Mouse (Mus musculus) myocyte (in vitro differentiated cells): ENCODE data around the gene Gm45785. TPM values are rescaled to one million over a fixed set of nuclear protein-coding genes. Genes with fewer than 3 reads are reported as not detected.

Experiments
- H3K27me3 ChIP-seq: one replicate; pipeline ENCODE4 v1.6.1; 2011; ENCODE audit not compliant: control insufficient read depth, insufficient read depth, insufficient read length
- H3K36me3 ChIP-seq: one replicate; pipeline ENCODE4 v1.6.1; 2011; ENCODE audit not compliant: control insufficient read depth, insufficient read depth
- H3K4me2 ChIP-seq: one replicate; pipeline ENCODE4 v1.6.1; 2011; ENCODE audit warnings: low read depth, control low read depth
- H3K4me3 ChIP-seq: one replicate; pipeline ENCODE4 v1.5.1; 2011; ENCODE audit warnings: mild to moderate bottlenecking, control low read depth, moderate library complexity
- H3K79me2 ChIP-seq: one replicate; pipeline ENCODE4 v1.6.1; 2011; ENCODE audit not compliant: control insufficient read depth, insufficient read depth
- H3ac ChIP-seq: one replicate; pipeline ENCODE4 v1.6.1; 2011; ENCODE audit not compliant: control insufficient read depth, insufficient read length
- CEBPB ChIP-seq: IDR thresholded peaks from 2 replicates; pipeline ENCODE4 v1.6.1; 2011; ENCODE audit warnings: mild to moderate bottlenecking, moderate library complexity; ENCODE audit not compliant: poor library complexity, insufficient read depth, severe bottlenecking
- E2F4 ChIP-seq: IDR thresholded peaks from one replicate; pipeline ENCODE4 v1.6.1; 2011; ENCODE audit warnings: mild to moderate bottlenecking, control low read depth, moderate library complexity; ENCODE audit not compliant: insufficient read depth
- MAX ChIP-seq: IDR thresholded peaks from one replicate; pipeline ENCODE4 v1.6.1; 2011; ENCODE audit warnings: low read depth, mild to moderate bottlenecking, control low read depth
- MYOD1 ChIP-seq, 3 experiments: IDR thresholded peaks; one replicate each; pipeline ENCODE4 v1.6.1; 2011; ENCODE audit warnings: control low read depth in 2 of 3, low read depth in 2 of 3, mild to moderate bottlenecking in 2 of 3, moderate library complexity in 1 of 3; ENCODE audit not compliant: insufficient read length in 2 of 3, control insufficient read depth in 1 of 3
- MYOG ChIP-seq, 3 experiments: IDR thresholded peaks; one replicate each; pipeline ENCODE4 v1.6.1; 2011; ENCODE audit warnings: control low read depth in 2 of 3, low read depth in 2 of 3, mild to moderate bottlenecking in 2 of 3; ENCODE audit not compliant: insufficient read length in 2 of 3, control insufficient read depth in 1 of 3, insufficient read depth in 1 of 3
- POLR2A ChIP-seq: IDR thresholded peaks from one replicate; pipeline ENCODE4 v1.6.1; 2011; ENCODE audit warnings: low read depth, mild to moderate bottlenecking, control low read depth, moderate library complexity; ENCODE audit not compliant: insufficient read length
- POLR2AphosphoS2 ChIP-seq: IDR thresholded peaks from one replicate; pipeline ENCODE4 v1.6.1; 2011; ENCODE audit warnings: low read depth, control low read depth; ENCODE audit not compliant: insufficient read length
- REST ChIP-seq: IDR thresholded peaks from one replicate; pipeline ENCODE4 v1.6.1; 2011; ENCODE audit warnings: mild to moderate bottlenecking, control low read depth, moderate library complexity; ENCODE audit not compliant: insufficient read depth, insufficient read length
- SRF ChIP-seq: IDR thresholded peaks from one replicate; pipeline ENCODE4 v1.6.1; 2011; ENCODE audit warnings: low read depth; ENCODE audit not compliant: control insufficient read depth, insufficient read length
- TCF12 ChIP-seq: IDR thresholded peaks from one replicate; pipeline ENCODE4 v1.6.1; 2011; ENCODE audit warnings: mild to moderate bottlenecking, control low read depth; ENCODE audit not compliant: poor library complexity, insufficient read depth, severe bottlenecking
- TCF3 ChIP-seq: IDR thresholded peaks from one replicate; pipeline ENCODE4 v1.6.1; 2011; ENCODE audit warnings: low read depth, control low read depth; ENCODE audit not compliant: insufficient read length
- USF1 ChIP-seq: IDR thresholded peaks from one replicate; pipeline ENCODE4 v1.6.1; 2011; ENCODE audit warnings: low read depth, mild to moderate bottlenecking, control low read depth, moderate library complexity
- polyA plus RNA-seq: library from polyadenylated mRNA; unstranded; fragments of >200 nt; fragmentation: generic; extraction: Trizol; gene quantifications from one replicate; pipeline ENCODE4 v1.2.1, GENCODE M21; 2012; ENCODE audit warnings: missing spikeins

Gene Gm45785
- polyA plus RNA-seq, 1 experiment, result not detected

- TF ChIP-seq MYOD1 (IDR thresholded peaks at IDR 0.05; ENCODE audit: control insufficient read depth in 1 of 3, insufficient read length in 2 of 3, low read depth in 2 of 3) (no peak), E2F4 (no peak), MAX (no peak), USF1 (no peak), CEBPB (no peak), TCF12 (no peak), SRF (no peak), TCF3 (no peak), POLR2A (no peak)
- H3K79me2 ChIP-seq, result no peaks in the 10 kb centered on the region
These were observed 62.6 kb downstream of the Gm45785 start for GRCm38 (mm10) chr7:140793541-140793940.

GRCm38 (mm10) chr7:140788053-140788435 is 68.1 kb downstream of the Gm45785 start:
- no peak for TF ChIP-seq USF1
- no peak for TF ChIP-seq CEBPB
- no peak for TF ChIP-seq E2F4
- TF ChIP-seq MAX, result no peak
- TF ChIP-seq SRF, result no peak
- no peak for TF ChIP-seq POLR2A
- TF ChIP-seq TCF12, result no peak
- TF ChIP-seq TCF3, result no peak
- no peak for TF ChIP-seq MYOD1 (IDR thresholded peaks at IDR 0.05; ENCODE audit: control insufficient read depth in 1 of 3, insufficient read length in 2 of 3, low read depth in 2 of 3)
- no peak for TF ChIP-seq POLR2AphosphoS2
- no peak for TF ChIP-seq REST
- no peak for TF ChIP-seq MYOG (IDR thresholded peaks at IDR 0.05; ENCODE audit: control insufficient read depth in 1 of 3, insufficient read depth in 1 of 3, insufficient read length in 2 of 3, low read depth in 2 of 3)
- H3K79me2 ChIP-seq, result no peaks in the 10 kb centered on the region
- no peaks in the 10 kb centered on the region for H3K36me3 ChIP-seq
- no peak overlapping the region for H3K4me3 ChIP-seq
- H3K4me2 ChIP-seq, result no peak overlapping the region
- H3ac ChIP-seq, result no peak overlapping the region
- H3K27me3 ChIP-seq, result peaks cover 20% of the 10 kb centered on the region

More at GRCm38 (mm10) chr7:140793541-140793940, 62.6 kb downstream of the Gm45785 start:
- Histone ChIP-seq H3K4me3 (no peak overlapping the region), H3K36me3 (no peaks in the 10 kb centered on the region), H3K4me2 (no peak overlapping the region), H3ac (no peak overlapping the region), H3K27me3 (peaks cover 16% of the 10 kb centered on the region)

GRCm38 (mm10) chr7:140787406-140788052 is 68.6 kb downstream of the Gm45785 start, which contains the start of gene Syce1:
Gene Syce1 (minus strand): TSS chr7:140787852.
- no peak within 1 kb of the TSS for H3K4me3 ChIP-seq
- TF ChIP-seq USF1 (no peak), MYOD1 (IDR thresholded peaks at IDR 0.05; ENCODE audit: control insufficient read depth in 1 of 3, insufficient read length in 2 of 3, low read depth in 2 of 3) (no peak), MYOG (IDR thresholded peaks at IDR 0.05; ENCODE audit: control insufficient read depth in 1 of 3, insufficient read depth in 1 of 3, insufficient read length in 2 of 3, low read depth in 2 of 3) (no peak), TCF12 (no peak), REST (no peak), MAX (no peak)
- H3K36me3 ChIP-seq, result no peaks in the 10 kb centered on the region
- H3ac ChIP-seq, result no peak within 1 kb of the TSS
- no peak within 1 kb of the TSS for H3K4me2 ChIP-seq
- peaks cover 14% of the 10 kb centered on the region for H3K27me3 ChIP-seq
- no peaks in the 10 kb centered on the region for H3K79me2 ChIP-seq

GRCm38 (mm10) chr7:140780548-140780947 is 75.6 kb downstream of the Gm45785 start:
- H3K4me2 ChIP-seq, result no peak overlapping the region
- no peaks in the 10 kb centered on the region for H3K79me2 ChIP-seq
- no peak overlapping the region for H3ac ChIP-seq
- no peak overlapping the region for H3K4me3 ChIP-seq
- H3K36me3 ChIP-seq, result no peaks in the 10 kb centered on the region
- H3K27me3 ChIP-seq, result peaks cover 12% of the 10 kb centered on the region
- no peak for TF ChIP-seq USF1
- no peak for TF ChIP-seq E2F4
- TF ChIP-seq MYOG (IDR thresholded peaks at IDR 0.05; ENCODE audit: control insufficient read depth in 1 of 3, insufficient read depth in 1 of 3, insufficient read length in 2 of 3, low read depth in 2 of 3), result no peak
- TF ChIP-seq POLR2AphosphoS2, result no peak
- TF ChIP-seq TCF12, result no peak

Other genes with a start within 250 kb of the Gm45785 start
- gene Olfr61, start 227.4 kb downstream of the Gm45785 start, polyA plus RNA-seq, result not detected
- not detected for gene Olfr53, start 209.9 kb downstream of the Gm45785 start, polyA plus RNA-seq
- gene Olfr539, start 196.4 kb downstream of the Gm45785 start, polyA plus RNA-seq, result not detected
- not detected for gene Olfr45, start 174.4 kb downstream of the Gm45785 start, polyA plus RNA-seq
- not detected for gene Olfr541, start 159.1 kb downstream of the Gm45785 start, polyA plus RNA-seq
- not detected for gene Cyp2e1, start 92.6 kb downstream of the Gm45785 start, polyA plus RNA-seq
- not detected for gene Syce1, start 68.5 kb downstream of the Gm45785 start, polyA plus RNA-seq
- gene Zfp941, start 34.2 kb downstream of the Gm45785 start, polyA plus RNA-seq, result 0.13 TPM
- 0.13 TPM for gene Urah, start 21.3 kb downstream of the Gm45785 start, polyA plus RNA-seq
- not detected for gene Scgb1c1, start 10.8 kb downstream of the Gm45785 start, polyA plus RNA-seq
- gene Odf3, start 8.5 kb downstream of the Gm45785 start, polyA plus RNA-seq, result 0.07 TPM
- gene Ric8a, start 626 bp upstream of the Gm45785 start, polyA plus RNA-seq, result 123 TPM
- gene Bet1l, start 1.2 kb upstream of the Gm45785 start, polyA plus RNA-seq, result 25.8 TPM
- 201 TPM for gene Psmd13, start 25.6 kb upstream of the Gm45785 start, polyA plus RNA-seq
- 28.8 TPM for gene Sirt3, start 26.0 kb upstream of the Gm45785 start, polyA plus RNA-seq
- 534 TPM for gene Cox8b, start 44.1 kb upstream of the Gm45785 start, polyA plus RNA-seq
- 0.01 TPM for gene Nlrp6, start 64.6 kb upstream of the Gm45785 start, polyA plus RNA-seq
- gene Pgghg, start 85.1 kb upstream of the Gm45785 start, polyA plus RNA-seq, result 11.6 TPM
- 0.47 TPM for gene Ifitm5, start 94.0 kb upstream of the Gm45785 start, polyA plus RNA-seq
- gene Gm45717, start 99.6 kb upstream of the Gm45785 start, polyA plus RNA-seq, result 0.12 TPM
- gene Ifitm2, start 99.7 kb upstream of the Gm45785 start, polyA plus RNA-seq, result 493 TPM
- 19.9 TPM for gene Ifitm1, start 110.9 kb upstream of the Gm45785 start, polyA plus RNA-seq
- 1,312 TPM for gene Ifitm3, start 154.4 kb upstream of the Gm45785 start, polyA plus RNA-seq
- 4.4 TPM for gene Ifitm6, start 161.6 kb upstream of the Gm45785 start, polyA plus RNA-seq
- not detected for gene Gm17387, start 172.8 kb upstream of the Gm45785 start, polyA plus RNA-seq
- gene B4galnt4, start 204.8 kb upstream of the Gm45785 start, polyA plus RNA-seq, result 0.46 TPM
- gene Pkp3, start 221.9 kb upstream of the Gm45785 start, polyA plus RNA-seq, result 0.25 TPM
- 4.8 TPM for gene Sigirr, start 244.2 kb upstream of the Gm45785 start, polyA plus RNA-seq